Mouse (Mus musculus): Measurements from ENCODE around the gene Lpp. TPM values are rescaled to one million over a fixed set of nuclear protein-coding genes. Genes with fewer than 3 reads are reported as not detected.

Lpp gene
- polyA plus RNA-seq, 1 experiment, result 0.09 TPM

DNA sequence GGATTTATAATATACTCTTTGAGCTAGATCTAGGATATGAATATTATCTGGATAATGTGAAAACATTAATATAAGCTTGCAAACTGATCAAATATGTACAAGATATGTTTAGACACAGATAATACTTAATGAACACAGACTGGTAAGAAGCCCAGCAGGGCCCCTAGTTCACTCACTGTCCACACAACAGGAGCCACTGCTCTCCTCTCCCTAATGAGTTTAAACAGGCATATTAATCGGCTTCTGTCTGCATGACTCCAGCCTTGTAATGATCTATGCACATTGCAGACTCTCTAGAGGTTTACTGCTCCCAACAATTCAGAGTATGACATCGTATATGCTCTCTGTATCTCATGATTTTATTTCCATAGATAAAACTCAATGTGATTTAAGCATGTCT, 243.6 kb downstream of the Lpp start:
- Histone ChIP-seq H3K4me1 (no peaks in the 10 kb centered on the region; the same call in 1 of the 2 replicates), H3K4me3 (replicated peaks) (no peak overlapping the region), H3K9me3 (no peaks in the 10 kb centered on the region), H3K27me3 (replicated peaks) (peaks cover 2% of the 10 kb centered on the region), H3K36me3 (replicated peaks; ENCODE audit: low read length) (no peaks in the 10 kb centered on the region)
- TF ChIP-seq GATA1 (IDR thresholded peaks at IDR 0.05; ENCODE audit: borderline replicate concordance, low read length), result no peak
- TF ChIP-seq FLI1 (IDR thresholded peaks at IDR 0.05; ENCODE audit: low read length), result no peak

GRCm38 (mm10) chr16:24641003-24641797, 247.9 kb downstream of the Lpp start:
- Histone ChIP-seq H3K36me3 (replicated peaks; ENCODE audit: low read length) (no peaks in the 10 kb centered on the region), H3K27me3 (replicated peaks) (no peaks in the 10 kb centered on the region), H3K4me1 (no peaks in the 10 kb centered on the region), H3K9me3 (no peaks in the 10 kb centered on the region), H3K4me3 (replicated peaks) (no peak overlapping the region)
- TF ChIP-seq FLI1 (IDR thresholded peaks at IDR 0.05; ENCODE audit: low read length), result no peak
- TF ChIP-seq GATA1 (IDR thresholded peaks at IDR 0.05; ENCODE audit: borderline replicate concordance, low read length), result no peak

DNA sequence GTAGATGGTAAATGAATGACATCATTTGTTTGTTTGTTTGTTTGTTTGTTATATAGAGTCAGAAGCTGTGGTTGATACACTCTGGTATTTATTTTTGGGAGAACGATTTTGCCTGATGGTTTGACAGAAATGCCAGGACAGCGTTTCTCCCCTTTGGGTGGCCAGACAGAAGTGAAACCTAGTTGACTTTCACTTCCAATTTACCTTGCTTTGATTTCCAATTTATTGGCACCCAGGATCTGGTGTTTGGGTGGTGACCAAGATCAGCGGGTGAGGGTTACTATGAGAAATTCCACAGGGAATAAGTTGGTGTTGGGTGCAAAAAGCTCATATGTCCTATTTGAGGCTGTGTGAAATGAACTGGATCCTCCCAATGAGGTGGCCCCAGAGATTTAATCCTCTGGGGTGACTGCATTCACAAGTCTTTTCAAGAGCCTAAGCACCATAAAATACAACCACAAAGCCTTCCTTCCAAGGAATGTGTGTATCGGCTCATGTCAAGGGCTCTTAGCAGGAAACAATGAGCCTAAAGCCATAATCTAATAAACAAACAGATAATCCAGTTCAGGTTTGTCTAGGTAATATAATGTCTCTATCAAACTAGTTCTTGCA, 249.8 kb downstream of the Lpp start:
- no peak for TF ChIP-seq FLI1 (IDR thresholded peaks at IDR 0.05; ENCODE audit: low read length)
- no peak for TF ChIP-seq GATA1 (IDR thresholded peaks at IDR 0.05; ENCODE audit: borderline replicate concordance, low read length)
- H3K4me1 ChIP-seq, result no peaks in the 10 kb centered on the region
- no peaks in the 10 kb centered on the region for H3K36me3 ChIP-seq (replicated peaks; ENCODE audit: low read length)
- H3K27me3 ChIP-seq (replicated peaks), result no peaks in the 10 kb centered on the region
- H3K4me3 ChIP-seq (replicated peaks), result no peak overlapping the region
- H3K9me3 ChIP-seq, result no peaks in the 10 kb centered on the region

- H3K4me3 ChIP-seq (replicated peaks), result no peak overlapping the region
- no peaks in the 10 kb centered on the region for H3K9me3 ChIP-seq
- no peaks in the 10 kb centered on the region for H3K4me1 ChIP-seq
- TF ChIP-seq GATA1 (IDR thresholded peaks at IDR 0.05; ENCODE audit: borderline replicate concordance, low read length) (no peak), FLI1 (IDR thresholded peaks at IDR 0.05; ENCODE audit: low read length) (no peak)
- no peaks in the 10 kb centered on the region for H3K36me3 ChIP-seq (replicated peaks; ENCODE audit: low read length)
- no peaks in the 10 kb centered on the region for H3K27me3 ChIP-seq (replicated peaks)
Observed at GRCm38 (mm10) chr16:24644154-24644553, 250.8 kb downstream of the Lpp start.

DNA sequence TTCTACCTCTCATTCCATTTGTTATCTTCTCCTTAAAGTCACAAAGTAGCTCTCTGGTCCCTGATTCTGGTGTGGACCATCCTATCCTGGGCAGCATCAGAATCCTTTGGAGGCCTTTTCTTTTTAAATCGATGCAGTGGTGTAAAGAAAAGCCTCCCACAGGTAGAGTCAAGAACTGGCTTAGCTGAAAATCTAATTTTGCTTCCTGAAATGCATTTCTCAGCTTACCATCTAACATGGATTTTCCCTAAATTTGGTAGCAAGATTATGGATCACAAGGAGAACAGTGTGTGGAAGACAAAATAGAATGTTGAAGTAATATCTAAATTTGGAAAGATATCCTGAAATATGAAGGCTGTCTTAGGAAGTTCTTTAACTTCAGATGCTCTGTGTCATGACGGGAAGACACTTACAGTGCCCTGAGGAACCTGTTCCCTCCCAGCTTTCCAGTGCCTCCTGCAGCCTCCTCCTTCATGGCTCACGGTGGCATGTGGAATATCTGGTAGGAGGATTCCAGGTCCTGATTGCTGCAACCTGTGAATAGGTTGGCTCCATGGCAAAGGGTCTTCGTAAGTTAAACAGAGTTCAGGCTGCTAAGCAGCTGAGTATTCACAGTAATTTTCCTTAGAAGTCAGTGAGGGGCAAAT, 251.6 kb downstream of the Lpp start:
- TF ChIP-seq GATA1 (IDR thresholded peaks at IDR 0.05; ENCODE audit: borderline replicate concordance, low read length) (no peak), FLI1 (IDR thresholded peaks at IDR 0.05; ENCODE audit: low read length) (no peak)
- H3K4me1 ChIP-seq, result no peaks in the 10 kb centered on the region
- no peaks in the 10 kb centered on the region for H3K27me3 ChIP-seq (replicated peaks)
- no peaks in the 10 kb centered on the region for H3K36me3 ChIP-seq (replicated peaks; ENCODE audit: low read length)
- no peaks in the 10 kb centered on the region for H3K9me3 ChIP-seq
- no peak overlapping the region for H3K4me3 ChIP-seq (replicated peaks)

DNA sequence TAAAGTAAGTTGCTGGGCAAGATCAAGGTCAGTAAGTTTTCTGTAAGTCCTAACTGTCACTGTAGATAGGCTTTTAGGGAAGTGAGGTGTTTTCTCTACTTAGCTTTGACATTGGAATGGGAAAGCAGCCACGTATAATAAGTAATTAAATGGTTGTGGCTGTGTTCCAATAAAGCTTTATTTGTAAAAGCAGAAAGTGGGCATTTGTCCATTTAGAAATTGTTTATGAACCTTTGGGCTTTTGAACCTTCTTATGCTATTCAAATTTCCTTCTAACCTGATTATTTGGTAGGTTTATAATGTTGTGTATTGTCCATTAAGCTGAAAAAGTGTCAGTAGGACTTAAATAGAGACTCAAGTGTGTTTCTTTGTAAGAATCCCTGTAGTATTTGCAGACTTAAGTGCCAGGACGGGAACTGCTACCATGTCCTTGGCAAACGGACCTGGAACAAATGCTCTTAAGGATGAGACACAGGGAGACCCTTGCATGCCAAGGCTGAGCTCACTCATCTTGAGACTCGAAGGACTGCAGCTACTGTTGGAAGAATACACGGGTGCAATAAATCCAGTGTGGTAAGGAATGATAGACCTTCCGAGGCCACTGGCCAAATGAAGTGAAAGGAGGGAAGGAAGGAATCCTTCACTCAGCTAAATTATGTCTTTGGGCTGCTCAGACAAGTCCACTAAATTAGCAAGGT, 252.7 kb downstream of the Lpp start:
- no peaks in the 10 kb centered on the region for H3K4me1 ChIP-seq
- no peak for TF ChIP-seq FLI1 (IDR thresholded peaks at IDR 0.05; ENCODE audit: low read length)
- TF ChIP-seq GATA1 (IDR thresholded peaks at IDR 0.05; ENCODE audit: borderline replicate concordance, low read length), result no peak
- no peak overlapping the region for H3K4me3 ChIP-seq (replicated peaks)
- no peaks in the 10 kb centered on the region for H3K36me3 ChIP-seq (replicated peaks; ENCODE audit: low read length)
- no peaks in the 10 kb centered on the region for H3K9me3 ChIP-seq
- H3K27me3 ChIP-seq (replicated peaks), result no peaks in the 10 kb centered on the region

DNA sequence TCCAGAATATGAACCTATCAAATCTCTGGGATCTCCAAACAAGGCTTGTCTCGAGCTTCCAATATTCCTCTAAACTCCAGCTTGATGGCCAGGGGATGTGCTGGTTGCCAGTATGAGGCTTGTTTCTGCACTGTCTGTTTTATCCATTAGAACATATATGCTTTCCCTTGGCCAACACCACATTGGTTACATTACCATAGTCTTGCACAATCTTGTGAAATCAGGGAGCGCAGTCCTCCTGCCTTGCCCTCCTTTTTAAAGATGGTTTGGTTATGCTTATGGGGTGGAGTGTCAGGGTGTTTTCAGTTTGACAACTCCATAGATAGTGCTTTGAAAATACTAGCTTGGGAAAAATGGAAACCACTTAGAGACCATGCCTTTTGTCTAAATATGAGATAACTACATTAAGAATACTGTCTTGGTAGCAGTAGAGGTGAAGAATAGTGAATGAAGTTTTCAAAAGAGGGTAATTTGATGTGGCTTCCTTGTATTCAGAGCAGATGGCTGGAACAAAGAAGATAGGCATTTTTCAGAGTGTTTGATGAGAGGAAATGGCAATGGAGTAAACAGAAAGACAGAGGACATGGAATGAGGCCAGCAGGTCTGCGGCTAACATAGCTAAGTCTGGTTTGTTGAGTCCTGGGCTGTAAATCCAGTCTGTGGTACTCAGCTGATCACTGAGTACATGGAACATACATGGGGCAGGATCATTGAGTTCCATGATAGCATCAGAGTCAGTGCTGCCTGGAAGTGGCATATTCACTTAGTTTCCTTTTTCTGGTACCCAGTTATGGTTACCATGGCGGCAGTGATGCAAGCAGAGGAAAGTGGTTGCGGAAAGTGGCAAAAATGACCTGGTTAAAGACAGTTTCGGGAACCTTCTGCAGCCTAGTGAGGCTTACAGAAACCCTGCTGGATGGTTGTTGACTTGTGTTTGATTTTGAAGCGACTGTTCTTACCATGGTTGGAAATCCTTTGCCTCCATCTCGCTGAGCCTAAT, 258.6 kb downstream of the Lpp start:
- no peak for TF ChIP-seq FLI1 (IDR thresholded peaks at IDR 0.05; ENCODE audit: low read length)
- TF ChIP-seq GATA1 (IDR thresholded peaks at IDR 0.05; ENCODE audit: borderline replicate concordance, low read length), result no peak
- Histone ChIP-seq H3K27me3 (replicated peaks) (no peaks in the 10 kb centered on the region), H3K9me3 (no peaks in the 10 kb centered on the region), H3K36me3 (replicated peaks; ENCODE audit: low read length) (no peaks in the 10 kb centered on the region), H3K4me1 (no peaks in the 10 kb centered on the region), H3K4me3 (replicated peaks) (no peak overlapping the region)

DNA sequence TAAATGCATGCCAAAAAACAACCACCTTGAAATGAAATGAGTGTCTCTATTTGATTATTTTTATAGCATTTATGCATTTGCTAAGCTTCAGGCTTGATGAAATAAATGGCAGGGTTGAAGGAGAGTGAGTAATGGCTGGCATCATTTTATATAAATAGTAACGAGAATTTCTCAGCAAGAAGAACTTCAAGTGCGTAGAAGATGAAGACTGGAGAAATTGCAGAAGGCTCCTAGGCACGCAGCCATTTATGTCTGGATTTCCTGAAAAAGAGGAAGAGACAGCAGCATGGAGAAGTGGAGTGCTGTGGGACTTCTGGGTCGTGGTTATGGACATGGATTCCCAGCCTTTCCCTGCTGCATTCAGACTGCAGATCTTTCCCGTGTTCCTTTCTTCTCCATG, 259.7 kb downstream of the Lpp start:
- TF ChIP-seq FLI1 (IDR thresholded peaks at IDR 0.05; ENCODE audit: low read length), result no peak
- no peak for TF ChIP-seq GATA1 (IDR thresholded peaks at IDR 0.05; ENCODE audit: borderline replicate concordance, low read length)
- no peaks in the 10 kb centered on the region for H3K27me3 ChIP-seq (replicated peaks)
- no peaks in the 10 kb centered on the region for H3K36me3 ChIP-seq (replicated peaks; ENCODE audit: low read length)
- H3K4me3 ChIP-seq (replicated peaks), result no peak overlapping the region
- no peaks in the 10 kb centered on the region for H3K4me1 ChIP-seq
- H3K9me3 ChIP-seq, result no peaks in the 10 kb centered on the region

DNA sequence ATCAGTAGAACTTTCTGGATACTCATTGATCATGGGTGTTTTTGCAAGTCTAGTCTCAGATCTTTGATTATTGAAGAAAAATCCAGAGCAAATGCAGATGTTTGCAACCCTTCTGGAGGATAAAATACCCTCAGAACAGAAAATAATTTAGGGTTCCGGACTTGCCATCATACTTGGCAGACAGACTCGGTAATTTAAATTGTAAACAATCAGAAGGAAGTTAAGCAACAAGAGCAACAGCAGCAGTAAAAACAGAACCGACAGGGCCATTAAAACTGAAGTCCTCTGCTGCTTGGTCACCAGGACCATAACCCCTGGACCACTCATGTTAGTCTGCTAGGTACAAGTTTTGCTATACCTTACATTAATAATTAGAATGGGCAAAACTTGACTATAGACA, 261.8 kb downstream of the Lpp start:
- TF ChIP-seq GATA1 (IDR thresholded peaks at IDR 0.05; ENCODE audit: borderline replicate concordance, low read length) (no peak), FLI1 (IDR thresholded peaks at IDR 0.05; ENCODE audit: low read length) (no peak)
- Histone ChIP-seq H3K4me3 (replicated peaks) (no peak overlapping the region), H3K4me1 (no peaks in the 10 kb centered on the region), H3K36me3 (replicated peaks; ENCODE audit: low read length) (no peaks in the 10 kb centered on the region), H3K9me3 (no peaks in the 10 kb centered on the region), H3K27me3 (replicated peaks) (no peaks in the 10 kb centered on the region)

All from megakaryocyte, embryonic 14.5 days (primary cell).